Mouse (Mus musculus) frontal cortex, adult (tissue): ENCODE data around the gene Jmjd8.

Source experiments
- ATAC-seq: cut with Nextera tagmentation; 2 replicates; pipeline ENCODE4 v1.9.2; 2017; ENCODE audit warnings: mild to moderate bottlenecking, moderate library complexity, mixed read lengths; ENCODE audit not compliant: low TSS enrichment

Gene Jmjd8

GRCm38 (mm10) chr17:25808789-25809605 is 19.7 kb upstream of the Jmjd8 start, which contains the start of gene Fbxl16:
Gene Fbxl16 (plus strand): TSS chr17:25809085.
- ATAC-seq: peak; percentile 60

- peak; percentile 14; the same call in 1 of the 2 replicates for ATAC-seq
Measured at GRCm38 (mm10) chr17:25809606-25810340, 18.9 kb upstream of the Jmjd8 start.

- ATAC-seq: no peak
Measured at GRCm38 (mm10) chr17:25810890-25811289, 17.8 kb upstream of the Jmjd8 start.

- peak; percentile 75 for ATAC-seq
Measured at GRCm38 (mm10) chr17:25813471-25813870, 15.2 kb upstream of the Jmjd8 start.

GRCm38 (mm10) chr17:25817662-25818061 is 11.0 kb upstream of the Jmjd8 start:
- no peak for ATAC-seq

- no peak for ATAC-seq
Measured at GRCm38 (mm10) chr17:25818851-25819780, 9.6 kb upstream of the Jmjd8 start.

GRCm38 (mm10) chr17:25823452-25823851 is 5.2 kb upstream of the Jmjd8 start, which contains the start of gene Wdr24:
Gene Wdr24 (plus strand): TSS chr17:25823627.
- peak; percentile 88 for ATAC-seq

- ATAC-seq: no peak
Measured at GRCm38 (mm10) chr17:25824362-25825142, 4.1 kb upstream of the Jmjd8 start.

- ATAC-seq: no peak
Measured at GRCm38 (mm10) chr17:25825311-25825710, 3.4 kb upstream of the Jmjd8 start.

- no peak for ATAC-seq
Measured at GRCm38 (mm10) chr17:25825984-25826570, 2.6 kb upstream of the Jmjd8 start.

- no peak for ATAC-seq
Measured at GRCm38 (mm10) chr17:25827011-25827410, 1.7 kb upstream of the Jmjd8 start.

- no peak for ATAC-seq
Measured at GRCm38 (mm10) chr17:25827546-25828222, 983 bp upstream of the Jmjd8 start.

- ATAC-seq: no peak
Measured at GRCm38 (mm10) chr17:25828223-25828594, 458 bp upstream of the Jmjd8 start.

GRCm38 (mm10) chr17:25829558-25830017 is 921 bp downstream of the Jmjd8 start:
- no peak for ATAC-seq

GRCm38 (mm10) chr17:25830200-25830753 is 1.6 kb downstream of the Jmjd8 start:
- no peak for ATAC-seq

- ATAC-seq: no peak
Measured at GRCm38 (mm10) chr17:25830806-25831431, 2.3 kb downstream of the Jmjd8 start.

- ATAC-seq: no peak
Measured at GRCm38 (mm10) chr17:25831451-25832281, 3.0 kb downstream of the Jmjd8 start.
